9 mouse cellular contexts compared by ENCODE assay signal in the genomic region with DNA sequence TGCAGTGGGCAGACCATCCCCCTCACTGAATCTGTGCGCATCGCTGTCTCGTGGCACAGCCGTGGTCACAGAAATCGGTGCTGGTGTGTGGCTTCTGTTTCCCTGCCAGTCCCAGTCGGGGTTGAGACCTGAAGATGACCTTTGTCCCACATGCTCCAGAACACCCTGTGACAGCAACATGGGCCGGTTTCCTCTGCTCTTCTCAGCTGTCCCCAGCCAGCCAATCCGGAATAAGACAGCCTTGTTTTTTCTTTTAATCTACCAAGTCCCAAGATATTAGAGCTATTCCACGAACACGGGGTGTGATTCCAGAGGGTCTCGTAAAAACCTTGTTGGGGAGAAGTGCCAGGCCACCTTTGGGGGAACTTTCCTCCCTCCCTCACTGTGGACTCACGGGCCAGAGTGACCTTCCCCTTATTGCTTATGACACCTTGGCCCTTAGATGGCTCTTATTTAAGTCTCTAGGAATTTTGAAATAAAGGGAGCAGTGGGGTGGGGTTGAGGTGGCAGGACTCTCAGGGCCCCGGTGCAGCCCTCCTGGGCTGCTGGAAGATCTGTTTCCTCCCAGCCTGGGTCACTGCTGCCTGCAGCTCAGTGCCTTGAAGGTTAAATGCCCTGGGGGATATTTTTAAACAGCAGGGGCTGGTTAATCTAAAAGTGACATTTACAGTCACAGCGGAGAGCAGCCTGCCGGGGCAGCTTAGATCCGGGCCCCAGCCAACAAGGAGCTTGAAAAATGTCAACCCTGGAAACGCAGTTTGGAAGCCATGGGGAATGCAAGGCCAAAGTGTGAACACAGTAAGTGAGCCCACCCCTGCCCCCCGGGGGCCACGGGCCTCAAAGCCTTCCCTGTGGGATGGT. TPM values are rescaled to one million over a fixed set of nuclear protein-coding genes. Genes with fewer than 3 reads are reported as not detected.
DNase-seq lines count a peak whose midpoint lies in the region; ATAC-seq and TF ChIP-seq lines count a peak whose summit lies in the region.
"Had no signal": no experiment of that assay in that cellular context is flagged by ENCODE, and none has a peak within 500 bp of the region (broad histone marks: within the 10 kb centered on the region; RNA-seq: fewer than 3 reads in every experiment).

A gene (plus strand): TSS at position 508 of the 861 bp plus-strand sequence.

- H3K4me3 ChIP-seq in ES-E14 (ENCODE audit: insufficient read depth in 1 of 2, low read depth in 1 of 2, low read length in 2 of 2, poor library complexity in 1 of 2, severe bottlenecking in 1 of 2): no peak within 1 kb of the TSS
- peak within 1 kb of the TSS; percentile 50 for H3K4me3 ChIP-seq in heart, adult 2 months
- no peak within 1 kb of the TSS for H3K4me3 ChIP-seq in kidney, embryonic 14.5 days (ENCODE audit: low read length)
- no peak within 1 kb of the TSS for H3K4me3 ChIP-seq in forebrain, embryonic 15.5 days
- no peak within 1 kb of the TSS for H3K4me3 ChIP-seq in forebrain, embryonic 12.5 days (replicated peaks)

- no peak within 1 kb of the TSS for H3K4me2 ChIP-seq in kidney, embryonic 14.5 days (replicated peaks; ENCODE audit: low read depth, low read length)
- H3K4me2 ChIP-seq in forebrain, embryonic 15.5 days (replicated peaks): no peak within 1 kb of the TSS
- no peak within 1 kb of the TSS for H3K4me2 ChIP-seq in forebrain, embryonic 12.5 days

- TF ChIP-seq CTCF in heart, adult 2 months (IDR thresholded peaks at IDR 0.05): no peak

- ATAC-seq in kidney, embryonic 14.5 days (ENCODE audit: low FRiP score, low TSS enrichment): no peak
- ATAC-seq in forebrain, embryonic 15.5 days (replicated peaks): no peak
- no peak for ATAC-seq in forebrain, embryonic 12.5 days (ENCODE audit: low FRiP score)
- ATAC-seq: forebrain, embryonic 14.5 days had no signal

- peak; percentile 56 for TF ChIP-seq POLR2A in heart, adult 2 months (IDR thresholded peaks at IDR 0.05; ENCODE audit: insufficient read depth, low read depth, low read length)

- H3K27me3 ChIP-seq in heart, adult 2 months (ENCODE audit: control insufficient read depth, insufficient read depth, low read length): no peaks in the 10 kb centered on the region
- no peaks in the 10 kb centered on the region for H3K27me3 ChIP-seq in kidney, embryonic 14.5 days (ENCODE audit: control insufficient read depth, insufficient read depth, low read length)
- H3K27me3 ChIP-seq in forebrain, embryonic 15.5 days: no peaks in the 10 kb centered on the region
- H3K27me3 ChIP-seq in forebrain, embryonic 12.5 days: no peaks in the 10 kb centered on the region

- no peaks in the 10 kb centered on the region for H3K36me3 ChIP-seq in ES-E14 (ENCODE audit: control insufficient read depth, insufficient read depth, low read length, poor library complexity, severe bottlenecking)
- no peaks in the 10 kb centered on the region for H3K36me3 ChIP-seq in heart, adult 2 months (ENCODE audit: control insufficient read depth, insufficient read depth, low read length)
- no peaks in the 10 kb centered on the region for H3K36me3 ChIP-seq in kidney, embryonic 14.5 days (ENCODE audit: control insufficient read depth, insufficient read depth, low read length)
- H3K36me3 ChIP-seq in forebrain, embryonic 15.5 days: no peaks in the 10 kb centered on the region
- no peaks in the 10 kb centered on the region for H3K36me3 ChIP-seq in forebrain, embryonic 12.5 days (replicated peaks)

- H3K9ac ChIP-seq in ES-E14 (ENCODE audit: insufficient read depth, low read depth, low read length, poor library complexity, severe bottlenecking): no peak within 1 kb of the TSS; the same call in 1 of the 2 replicates
- peak within 1 kb of the TSS; percentile 84 for H3K9ac ChIP-seq in heart, adult 2 months (ENCODE audit: low read depth, low read length)
- H3K9ac ChIP-seq in kidney, embryonic 14.5 days (ENCODE audit: low read depth, low read length): no peak within 1 kb of the TSS
- no peak within 1 kb of the TSS for H3K9ac ChIP-seq in forebrain, embryonic 15.5 days (replicated peaks)
- no peak within 1 kb of the TSS for H3K9ac ChIP-seq in forebrain, embryonic 12.5 days

- no peaks in the 10 kb centered on the region for H3K9me3 ChIP-seq in ES-E14 (ENCODE audit: control insufficient read depth, insufficient read depth, low read depth, low read length)
- H3K9me3 ChIP-seq in kidney, embryonic 14.5 days (ENCODE audit: control insufficient read depth, low read length): 0 out of 2 replicates have a peak, but pooled peaks cover 3% of the 10 kb centered on the region
- no peaks in the 10 kb centered on the region for H3K9me3 ChIP-seq in forebrain, embryonic 15.5 days
- no peaks in the 10 kb centered on the region for H3K9me3 ChIP-seq in forebrain, embryonic 12.5 days

- in situ Hi-C loops in ES-E14 (cut with MboI; ENCODE audit: low sequenced_read_pairs in 2 of 2, unreplicated experiment in 2 of 2): no loop called here

- intact Hi-C loops in heart, adult 2 months (cut with DNase I): no loop called here

- peaks cover 2 to 33% of the 10 kb centered on the region in 2 experiments; a peak in 3 of 4 replicates for H3K4me1 ChIP-seq in ES-E14 (ENCODE audit: control insufficient read depth in 2 of 2, insufficient read depth in 2 of 2, low read length in 2 of 2, poor library complexity in 1 of 2)
- H3K4me1 ChIP-seq in heart, adult 2 months (ENCODE audit: control insufficient read depth, insufficient read depth, low read length): peaks cover 2% of the 10 kb centered on the region
- H3K4me1 ChIP-seq in kidney, embryonic 14.5 days (ENCODE audit: control insufficient read depth, insufficient read depth, low read length): peaks cover 10% of the 10 kb centered on the region; the same call in 1 of the 2 replicates
- no peaks in the 10 kb centered on the region for H3K4me1 ChIP-seq in forebrain, embryonic 15.5 days
- 0 out of 2 replicates have a peak, but pooled peaks cover 9% of the 10 kb centered on the region for H3K4me1 ChIP-seq in forebrain, embryonic 12.5 days

- no peak for DNase-seq in ES-E14 (ENCODE audit: low read depth, low spot score)
- DNase-seq in adrenal gland, adult 18-20 months (ENCODE audit: low spot score in 2 of 2): no peak
- DNase-seq in heart, adult 2 months: peak; percentile 52 to 76
- no peak for DNase-seq in right cerebral cortex, adult 18-20 months
- DNase-seq: thymus, postnatal 36 days had no signal

- H3K79me2 ChIP-seq in heart, adult 2 months (replicated peaks; ENCODE audit: control insufficient read depth, insufficient read depth, low read length): no peaks in the 10 kb centered on the region

- H3K27ac ChIP-seq in ES-E14 (ENCODE audit: insufficient read depth, low read depth, low read length, poor library complexity, severe bottlenecking): no peak within 1 kb of the TSS
- H3K27ac ChIP-seq in heart, adult 2 months: peak within 1 kb of the TSS; percentile 79
- H3K27ac ChIP-seq in kidney, embryonic 14.5 days (ENCODE audit: low read depth, low read length): 0 out of 2 replicates have a peak within 1 kb of the TSS, but pooled peaks have one; percentile 0
- H3K27ac ChIP-seq in forebrain, embryonic 15.5 days (replicated peaks): no peak within 1 kb of the TSS
- H3K27ac ChIP-seq in forebrain, embryonic 12.5 days: no peak within 1 kb of the TSS

- TF ChIP-seq EP300 in heart, adult 2 months (IDR thresholded peaks at IDR 0.05; ENCODE audit: insufficient read depth, low read depth, low read length): peak; percentile 94

- WGBS in heart, adult 2 months: 13% methylated on average over 19 of the region's 19 CpGs
- 37% methylated on average over 19 of the region's 19 CpGs for WGBS in kidney, embryonic 14.5 days
- WGBS in forebrain, embryonic 15.5 days: 62% methylated on average over 19 of the region's 19 CpGs
- WGBS in forebrain, embryonic 12.5 days: 62% methylated on average over 19 of the region's 19 CpGs

TF ChIP-seq in ES-E14, 5 proteins besides CTCF, POLR2A, EP300 and RAD21:
- TF ChIP-seq CHD2 (IDR thresholded peaks at IDR 0.05; ENCODE audit: low read depth, low read length) (no peak), ZNF384 (IDR thresholded peaks at IDR 0.05; ENCODE audit: low read depth, low read length) (no peak), ZC3H11A (IDR thresholded peaks at IDR 0.05; ENCODE audit: borderline replicate concordance, low read depth, low read length) (no peak), HCFC1 (IDR thresholded peaks at IDR 0.05; ENCODE audit: borderline replicate concordance, insufficient read depth, low read length) (no peak), MAFK (IDR thresholded peaks at IDR 0.05; ENCODE audit: insufficient read depth, low read depth, low read length) (no peak)

RNA-seq across cellular contexts. Expression of the gene that starts here (rescaled TPM):
- total RNA-seq in ES-E14 (2012; rRNA removed): 10.5 and 16.9 TPM in 2 replicates
- total RNA-seq in adrenal gland, adult 18-20 months (2021): 100 to 1,000 TPM; 130 to 232 TPM
- total RNA-seq in heart, adult 2 months (2021): 100 to 1,000 TPM; 205 to 251 TPM
- polyA plus RNA-seq in heart, adult 2 months (2012; rRNA removed): 105 and 141 TPM in 2 replicates
- 4.4 and 4.8 TPM in 2 replicates for polyA plus RNA-seq in kidney, embryonic 14.5 days (2014; fragmentation: Nextera tagmentation; extraction: Ambion mirVana)
- 1.6 and 3.0 TPM in 2 replicates for polyA plus RNA-seq in forebrain, embryonic 15.5 days (2015; fragmentation: Nextera tagmentation; extraction: Ambion mirVana)
- polyA plus RNA-seq in forebrain, embryonic 12.5 days (2016; fragmentation: Nextera tagmentation; extraction: Ambion mirVana): 1.7 and 1.9 TPM in 2 replicates

Comparison
In these comparisons a context has a peak if more than half of its experiments do, and no peak if none do; other contexts are left out.
1. RNA of the gene that starts here (polyA plus RNA-seq): 105 to 141 TPM in heart, adult 2 months; 4.4 to 4.8 TPM in kidney, embryonic 14.5 days, 1.6 to 3.0 TPM in forebrain, embryonic 15.5 days and 1.7 to 1.9 TPM in forebrain, embryonic 12.5 days; every median in the first group is over 10 times any median in the second.
2. DNase-seq: peak in heart, adult 2 months (2 of 2); none in ES-E14 (single experiment), adrenal gland, adult 18-20 months (0 of 2) and right cerebral cortex, adult 18-20 months (single experiment).
3. H3K27ac ChIP-seq: peak in heart, adult 2 months (single experiment) and kidney, embryonic 14.5 days (single experiment); none in ES-E14 (single experiment), forebrain, embryonic 15.5 days (single experiment) and forebrain, embryonic 12.5 days (single experiment).